Mouse (Mus musculus) fibroblast of lung, adult 2 months (primary cell): ENCODE measurements around the gene Fmo1.
"Not testable (repeated sequence)": the region's sequence is repeated elsewhere in the genome, so short reads cannot be mapped to it uniquely, and the experiment has no call there.

ENCODE experiments used
- DNase-seq: peaks from one replicate; pipeline ENCODE4 v3.0.0-alpha.2; 2011; ENCODE audit warnings: low read depth

The Fmo1 gene

GRCm38 (mm10) chr1:162792306-162793044 lies 73.9 kb downstream of the Fmo1 start:
- peak; percentile 31 for DNase-seq

GRCm38 (mm10) chr1:162785222-162785621 lies 81.2 kb downstream of the Fmo1 start:
- no peak for DNase-seq

GRCm38 (mm10) chr1:162783669-162784248 lies 82.7 kb downstream of the Fmo1 start:
- DNase-seq = no peak

GRCm38 (mm10) chr1:162781035-162781434 lies 85.4 kb downstream of the Fmo1 start:
- not testable (repeated sequence) for DNase-seq
